Mouse (Mus musculus) heart, adult 2 months (tissue): ENCODE measurements around the gene Synm.

ENCODE experiments used
- CTCF ChIP-seq: fragments of 200-600 bp; IDR thresholded peaks from 2 replicates; pipeline ENCODE4 v1.8.1; 2022; ENCODE audit warnings: antibody characterized with exemption, mild to moderate bottlenecking, moderate library complexity
- EP300 ChIP-seq: fragments of 200-500 bp; IDR thresholded peaks from 2 replicates; pipeline ENCODE4 v1.6.1; 2011; ENCODE audit warnings: low read depth, low read length, control low read depth; ENCODE audit not compliant: insufficient read depth
- POLR2A ChIP-seq: fragments of 200-500 bp; IDR thresholded peaks from 2 replicates; pipeline ENCODE4 v1.6.1; 2011; ENCODE audit warnings: mild to moderate bottlenecking, low read depth, low read length, control low read depth; ENCODE audit not compliant: insufficient read depth

- no peak for TF ChIP-seq EP300
- no peak for TF ChIP-seq CTCF
- no peak for TF ChIP-seq POLR2A
Measured at GRCm38 (mm10) chr7:67772231-67772630, 12.7 kb upstream of the Synm start.
